Mouse (Mus musculus) limb, embryonic 11.5 days (tissue): ENCODE results near the gene Ttc17. TPM values are rescaled to one million over a fixed set of nuclear protein-coding genes. Genes with fewer than 3 reads are reported as not detected.
A peak's percentile ranks its signal among the peaks of the same experiment; 100 is the strongest.

Experiments
- ATAC-seq: fragments of 200-750 bp; cut with Nextera tagmentation; 2 replicates; pipeline ENCODE4 v1.8.0; 2017; ENCODE audit warnings: low read depth; ENCODE audit not compliant: insufficient number of reproducible peaks, low FRiP score, low TSS enrichment
- DNase-seq: peaks from one replicate; pipeline ENCODE4 v3.0.0-alpha.2; 2015; ENCODE audit warnings: low spot score
- H3K27ac ChIP-seq: fragments of 300-500 bp; sonication (generic); replicated peaks from 2 replicates; pipeline ENCODE4 v1.5.1; 2014; ENCODE audit warnings: low read depth, mild to moderate bottlenecking, low read length
- H3K27me3 ChIP-seq: fragments of 300-500 bp; sonication (generic); 2 replicates; pipeline ENCODE4 v1.6.1; 2014; ENCODE audit warnings: mild to moderate bottlenecking, low read length, mixed read lengths; ENCODE audit not compliant: control insufficient read depth, insufficient read depth
- H3K36me3 ChIP-seq: fragments of 300-500 bp; sonication (generic); 2 replicates; pipeline ENCODE4 v1.6.1; 2014; ENCODE audit warnings: mild to moderate bottlenecking, low read length, moderate library complexity, mixed read lengths; ENCODE audit not compliant: control insufficient read depth, insufficient read depth
- H3K4me1 ChIP-seq: fragments of 300-500 bp; sonication (generic); 2 replicates; pipeline ENCODE4 v1.6.1; 2014; ENCODE audit warnings: low read length, mixed read lengths; ENCODE audit not compliant: control insufficient read depth, insufficient read depth
- H3K4me2 ChIP-seq: fragments of 300-500 bp; sonication (generic); 2 replicates; pipeline ENCODE4 v1.6.1; 2014; ENCODE audit warnings: low read depth, mild to moderate bottlenecking, moderate library complexity; ENCODE audit not compliant: severe bottlenecking
- H3K4me3 ChIP-seq: fragments of 300-500 bp; sonication (generic); 2 replicates; pipeline ENCODE4 v1.5.1; 2014; ENCODE audit warnings: low read depth, low read length
- H3K9ac ChIP-seq: fragments of 300-500 bp; sonication (generic); 2 replicates; pipeline ENCODE4 v1.6.1; 2014; ENCODE audit warnings: mild to moderate bottlenecking, low read length
- H3K9me3 ChIP-seq: fragments of 300-500 bp; sonication (generic); 2 replicates; pipeline ENCODE4 v1.6.1; 2016; ENCODE audit warnings: low read length; ENCODE audit not compliant: control insufficient read depth
- WGBS: fragments of 180-500 bp; shearing (Covaris S2); extraction: QIAGEN DNeasy Blood & Tissue Kit; methylation state at CpG from one replicate; pipeline ENCODE4 v1.1.7; 2014; 5-methylcytosine and 5-hydroxymethylcytosine counted together
- polyA plus RNA-seq: library from polyadenylated mRNA; unstranded; fragments of >200 nt; fragmentation: Nextera tagmentation; extraction: Ambion mirVana; gene quantifications from 2 replicates; pipeline ENCODE4 v1.2.1, GENCODE M21; 2014

Ttc17 gene
- polyA plus RNA-seq, 1 experiment from 2014 or later: 13.2 TPM

- ATAC-seq (peak; percentile 4; the same call in 1 of the 2 replicates), DNase-seq (peak; percentile 35)
- Histone ChIP-seq H3K36me3 (peaks cover 4% of the 10 kb centered on the region; the same call in 1 of the 2 replicates), H3K9me3 (no peaks in the 10 kb centered on the region), H3K4me1 (no peaks in the 10 kb centered on the region), H3K4me3 (peak overlapping the region; percentile 94), H3K4me2 (peak overlapping the region; percentile 75), H3K27me3 (no peaks in the 10 kb centered on the region), H3K9ac (peak overlapping the region; percentile 93; the same call in 1 of the 2 replicates), H3K27ac (no peak overlapping the region; the same call in 1 of the 2 replicates)
- WGBS: 3% methylated on average over 13 of the region's 13 CpGs
Observed at GRCm38 (mm10) chr2:94407021-94407420, 532 bp upstream of the Ttc17 start.

- Histone ChIP-seq H3K36me3 (no peaks in the 10 kb centered on the region), H3K4me1 (no peaks in the 10 kb centered on the region), H3K27ac (no peak overlapping the region; the same call in 1 of the 2 replicates), H3K9me3 (no peaks in the 10 kb centered on the region), H3K27me3 (no peaks in the 10 kb centered on the region), H3K4me3 (peak overlapping the region; percentile 94), H3K9ac (peak overlapping the region; percentile 93; the same call in 1 of the 2 replicates), H3K4me2 (peak overlapping the region; percentile 75)
- DNase-seq (peak; percentile 56), ATAC-seq (no peak)
- 6% methylated on average over 21 of the region's 21 CpGs for WGBS
Observed at GRCm38 (mm10) chr2:94405397-94406082, 949 bp downstream of the Ttc17 start.

DNA sequence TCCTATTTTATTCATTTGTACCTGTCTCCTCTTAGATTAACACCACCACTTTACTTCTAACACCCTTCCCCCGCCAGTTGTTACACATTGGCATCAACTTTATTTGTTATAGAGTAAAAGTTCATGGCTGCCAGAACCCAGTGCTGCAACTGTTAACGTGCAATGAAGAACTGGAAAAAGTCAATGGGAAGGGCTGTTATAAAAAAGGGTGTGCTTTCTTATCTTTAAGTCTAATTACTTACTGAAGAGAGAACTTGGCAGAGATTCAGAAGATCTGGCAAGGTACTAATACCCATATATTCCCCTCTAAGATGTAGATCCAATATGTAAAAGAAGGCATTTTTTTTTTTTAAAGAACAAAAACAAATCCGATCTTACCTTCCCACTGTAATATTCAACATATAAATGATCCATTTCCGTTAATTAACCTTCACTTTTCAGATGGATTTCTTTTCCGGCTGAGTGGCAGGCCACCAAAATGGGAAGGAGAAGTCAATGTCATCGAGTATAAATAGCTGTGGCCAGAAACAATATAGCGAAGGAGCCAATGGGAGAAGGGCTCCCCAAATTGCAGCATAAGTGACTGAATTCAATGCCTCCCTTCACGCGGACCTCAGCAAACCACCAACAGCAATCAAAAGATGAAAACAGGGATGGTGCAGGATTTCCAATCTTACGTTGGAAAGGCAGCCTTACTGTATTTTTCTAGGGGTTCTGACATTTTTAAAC lies 1.8 kb downstream of the Ttc17 start:
- ATAC-seq (no peak), DNase-seq (no peak)
- Histone ChIP-seq H3K27ac (no peak overlapping the region), H3K4me1 (no peaks in the 10 kb centered on the region), H3K27me3 (no peaks in the 10 kb centered on the region), H3K4me2 (no peak overlapping the region), H3K4me3 (no peak overlapping the region), H3K9ac (no peak overlapping the region), H3K9me3 (no peaks in the 10 kb centered on the region), H3K36me3 (no peaks in the 10 kb centered on the region)
- WGBS: 79% methylated on average over 10 of the region's 10 CpGs

- ATAC-seq (no peak), DNase-seq (no peak)
- Histone ChIP-seq H3K36me3 (no peaks in the 10 kb centered on the region), H3K4me2 (no peak overlapping the region), H3K27ac (no peak overlapping the region), H3K4me3 (no peak overlapping the region), H3K4me1 (no peaks in the 10 kb centered on the region), H3K27me3 (no peaks in the 10 kb centered on the region), H3K9ac (no peak overlapping the region), H3K9me3 (no peaks in the 10 kb centered on the region)
- WGBS: 87% methylated on average over 1 of the region's 1 CpGs
Observed at GRCm38 (mm10) chr2:94402561-94402960, 3.9 kb downstream of the Ttc17 start.

GRCm38 (mm10) chr2:94402096-94402495 lies 4.4 kb downstream of the Ttc17 start:
- Histone ChIP-seq H3K36me3 (no peaks in the 10 kb centered on the region), H3K27me3 (no peaks in the 10 kb centered on the region), H3K9me3 (no peaks in the 10 kb centered on the region), H3K4me3 (no peak overlapping the region), H3K4me2 (no peak overlapping the region), H3K27ac (no peak overlapping the region), H3K9ac (no peak overlapping the region), H3K4me1 (no peaks in the 10 kb centered on the region)
- DNase-seq: no peak
- no peak for ATAC-seq
- 89% methylated on average over 7 of the region's 7 CpGs for WGBS

- ATAC-seq (no peak), DNase-seq (no peak)
- WGBS: 80% methylated on average over 3 of the region's 3 CpGs
- Histone ChIP-seq H3K27ac (no peak overlapping the region), H3K27me3 (no peaks in the 10 kb centered on the region), H3K36me3 (no peaks in the 10 kb centered on the region), H3K9ac (no peak overlapping the region), H3K4me1 (no peaks in the 10 kb centered on the region), H3K9me3 (no peaks in the 10 kb centered on the region), H3K4me2 (no peak overlapping the region), H3K4me3 (no peak overlapping the region)
Observed at GRCm38 (mm10) chr2:94401006-94401405, 5.5 kb downstream of the Ttc17 start.

DNA sequence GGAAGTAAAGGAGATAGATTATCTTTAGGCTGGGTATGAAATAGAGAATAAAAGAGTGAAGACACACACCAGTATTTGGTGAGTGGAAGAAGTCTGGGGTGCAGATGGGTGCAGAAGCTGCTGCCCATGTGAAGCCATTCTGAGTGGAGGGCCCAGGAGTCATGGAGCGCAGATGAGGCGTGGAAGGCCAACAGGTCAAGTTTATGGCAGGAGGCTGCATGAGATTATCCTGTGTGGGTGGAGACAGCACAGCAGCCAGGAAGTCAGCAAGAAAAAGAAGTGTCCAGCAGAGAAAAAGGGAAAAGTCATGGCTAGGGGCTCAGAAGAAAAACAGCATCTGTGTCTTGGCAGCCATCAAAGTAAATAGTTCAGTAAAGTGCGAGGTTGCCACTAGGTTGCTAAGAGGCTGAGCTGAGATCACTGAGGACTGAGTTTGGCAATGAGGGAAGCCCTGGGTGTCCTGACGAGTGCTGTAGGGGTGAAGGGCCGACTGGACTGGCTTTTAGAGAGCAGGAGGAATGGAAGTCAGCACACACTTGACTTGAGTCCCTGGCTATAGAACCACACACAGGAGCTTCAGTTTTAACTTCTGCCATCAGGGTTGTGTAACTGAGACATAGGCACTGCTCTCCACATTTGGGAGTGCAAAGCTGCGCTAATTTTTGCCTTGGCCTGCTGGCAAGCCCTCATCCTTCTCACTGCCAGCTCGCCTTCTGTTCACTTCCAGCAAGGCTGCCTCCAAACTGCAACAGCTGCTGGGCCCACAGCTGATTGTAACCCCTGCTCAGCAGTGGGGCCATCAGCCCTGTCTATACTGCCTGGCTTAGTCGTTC lies 8.1 kb downstream of the Ttc17 start:
- Histone ChIP-seq H3K36me3 (no peaks in the 10 kb centered on the region), H3K4me3 (no peak overlapping the region), H3K9me3 (no peaks in the 10 kb centered on the region), H3K9ac (no peak overlapping the region), H3K4me1 (no peaks in the 10 kb centered on the region), H3K27ac (no peak overlapping the region), H3K4me2 (no peak overlapping the region), H3K27me3 (no peaks in the 10 kb centered on the region)
- 55% methylated on average over 8 of the region's 8 CpGs for WGBS
- ATAC-seq: no peak
- no peak for DNase-seq

GRCm38 (mm10) chr2:94397453-94397852 lies 9.0 kb downstream of the Ttc17 start:
- Histone ChIP-seq H3K9me3 (no peaks in the 10 kb centered on the region), H3K4me1 (no peaks in the 10 kb centered on the region), H3K4me2 (no peak overlapping the region), H3K9ac (no peak overlapping the region), H3K4me3 (no peak overlapping the region), H3K27me3 (no peaks in the 10 kb centered on the region), H3K36me3 (no peaks in the 10 kb centered on the region), H3K27ac (no peak overlapping the region)
- ATAC-seq (no peak), DNase-seq (no peak)
- 83% methylated on average over 5 of the region's 5 CpGs for WGBS
